Mouse (Mus musculus) adrenal gland, postnatal 0 days (tissue): ENCODE measurements around the gene Slc35c2. TPM values are rescaled to one million over a fixed set of nuclear protein-coding genes. Genes with fewer than 3 reads are reported as not detected.

Experiments
- polyA plus RNA-seq: library from polyadenylated mRNA; unstranded; fragments of >200 nt; fragmentation: Nextera tagmentation; extraction: Ambion mirVana; gene quantifications from 2 replicates; pipeline ENCODE4 v1.2.1, GENCODE M21; 2015

Slc35c2 gene
- polyA plus RNA-seq: 39.6 and 61.9 TPM in 2 replicates

GRCm38 (mm10) chr2:165287202-165287984 lies at the start of gene Slc35c2:
Gene Slc35c2, minus strand, starts transcription at chr2:165287869.

DNA sequence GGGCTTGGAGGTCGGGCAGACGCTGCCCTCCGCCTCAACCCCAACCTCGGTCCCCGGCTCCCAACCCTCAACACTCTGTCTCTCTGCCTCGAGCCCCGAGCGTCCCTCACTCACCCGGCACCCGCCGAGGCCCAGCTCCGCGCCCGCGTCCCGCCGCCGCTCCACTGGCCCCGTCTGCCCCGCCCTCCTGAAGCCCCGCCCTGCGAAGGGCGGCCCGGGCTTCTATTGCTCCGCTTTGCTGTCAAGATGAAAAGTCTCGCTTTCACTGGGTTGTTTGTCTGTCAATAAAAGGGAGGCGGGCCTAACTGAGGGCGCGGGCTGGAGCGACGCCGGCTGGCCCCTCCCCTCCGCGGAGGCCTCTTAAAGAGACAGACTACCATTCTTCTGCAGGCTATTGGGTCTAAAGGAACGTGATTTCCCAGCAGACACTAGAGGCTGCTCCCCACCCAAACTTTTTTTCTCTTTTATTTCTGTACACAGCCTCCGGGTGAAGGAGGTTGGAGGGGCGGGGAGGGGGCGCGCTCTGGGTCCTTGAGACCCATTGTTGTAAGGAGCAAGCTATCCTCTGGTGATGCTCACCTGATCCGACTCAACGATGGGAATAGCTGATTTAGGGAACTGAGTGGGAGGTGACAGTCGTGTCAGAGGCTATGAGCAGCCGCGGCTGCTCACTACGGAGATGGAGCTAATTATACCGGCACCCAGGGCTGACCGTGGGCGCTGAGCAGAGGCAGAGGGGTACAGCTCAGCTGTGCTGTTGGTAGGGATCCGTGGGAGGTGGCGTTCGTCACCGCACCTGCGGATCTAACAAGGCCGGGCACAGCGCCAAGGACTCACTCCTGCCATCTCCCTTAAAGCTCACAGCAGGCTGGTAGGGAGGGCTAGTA lies 38.9 kb upstream of the Slc35c2 start, which contains the start of gene Elmo2:
TSS of gene Elmo2 (minus strand) at position 176 of the 887 bp plus-strand sequence.

DNA sequence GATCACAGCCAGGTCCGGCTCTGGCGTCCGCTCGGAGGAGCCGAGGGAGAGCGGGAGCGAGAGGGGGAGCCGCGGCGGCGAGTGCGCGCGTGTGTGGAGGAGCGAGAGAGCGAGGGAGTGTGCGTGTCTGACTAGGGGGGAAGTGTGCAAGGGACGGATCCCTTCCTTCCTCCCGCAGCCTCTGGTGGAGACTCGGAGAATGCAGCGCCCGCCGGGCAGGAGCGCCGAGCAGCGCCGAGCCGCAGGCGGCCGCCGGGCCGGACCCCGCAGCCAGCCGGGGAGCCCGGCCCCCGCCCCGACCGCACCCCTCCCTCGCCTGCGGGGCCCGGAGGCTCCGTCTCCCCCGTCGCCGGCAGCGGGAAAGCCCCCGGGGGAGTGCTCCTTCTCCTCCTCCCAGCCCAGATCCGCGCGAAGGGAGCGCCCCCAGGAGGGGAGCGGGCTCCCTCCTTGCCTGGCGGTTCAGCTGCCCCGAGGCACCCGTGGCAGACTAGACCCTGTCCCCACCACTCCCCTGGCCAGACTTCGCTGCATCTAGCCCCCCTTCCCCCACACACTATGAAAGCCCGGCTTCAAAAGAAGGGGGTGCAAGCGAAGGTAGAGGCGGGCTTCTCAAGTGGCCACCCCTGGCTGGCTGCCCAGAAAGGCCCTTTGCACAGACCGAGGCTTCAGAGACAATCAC lies 52.9 kb downstream of the Slc35c2 start, which contains the start of gene Cdh22:
TSS of gene Cdh22 (minus strand) at position 241 of the 679 bp plus-strand sequence.

Other genes with a start within 250 kb of the Slc35c2 start
- 13.0 and 21.6 TPM in 2 replicates for gene Cd40, start 232.2 kb downstream of the Slc35c2 start, polyA plus RNA-seq
- gene 1700025C18Rik, start 197.1 kb downstream of the Slc35c2 start, polyA plus RNA-seq: not detected in 2 replicates
- gene Cdh22, start 53.0 kb downstream of the Slc35c2 start, polyA plus RNA-seq: 0.81 and 2.6 TPM in 2 replicates
- gene Elmo2, start 38.6 kb upstream of the Slc35c2 start, polyA plus RNA-seq: 34.6 and 35.7 TPM in 2 replicates
- 0.14 and 0.71 TPM in 2 replicates for gene Zfp663, start 80.9 kb upstream of the Slc35c2 start, polyA plus RNA-seq
- 2.5 and 2.8 TPM in 2 replicates for gene Zfp334, start 100.4 kb upstream of the Slc35c2 start, polyA plus RNA-seq
- 0.28 and 0.44 TPM in 2 replicates for gene Ocstamp, start 112.5 kb upstream of the Slc35c2 start, polyA plus RNA-seq
- gene Slc13a3, start 185.4 kb upstream of the Slc35c2 start, polyA plus RNA-seq: 1.3 and 2.1 TPM in 2 replicates
- gene Trp53rka, start 205.5 kb upstream of the Slc35c2 start, polyA plus RNA-seq: 19.8 and 20.4 TPM in 2 replicates
- 2.5 and 3.0 TPM in 2 replicates for gene Slc2a10, start 215.9 kb upstream of the Slc35c2 start, polyA plus RNA-seq